Mouse (Mus musculus): Measurements from ENCODE around the gene Gm13693. TPM values are rescaled to one million over a fixed set of nuclear protein-coding genes. Genes with fewer than 3 reads are reported as not detected.
"Not testable (repeated sequence)": the region's sequence is repeated elsewhere in the genome, so short reads cannot be mapped to it uniquely, and the experiment has no call there.

Gene Gm13693
- not detected in 2 replicates for polyA plus RNA-seq (2015; fragmentation: Nextera tagmentation; extraction: Ambion mirVana)

- not testable (repeated sequence) for H3K4me3 ChIP-seq (replicated peaks); H3K9ac ChIP-seq (replicated peaks); H3K4me1 ChIP-seq (replicated peaks); H3K4me2 ChIP-seq (replicated peaks); H3K36me3 ChIP-seq; ATAC-seq; H3K27ac ChIP-seq; H3K27me3 ChIP-seq; H3K9me3 ChIP-seq
- no CpG with 5 or more reads among the region's 6 CpGs for WGBS
Observed at GRCm38 (mm10) chr2:83961203-83961602, at the start of gene Gm13693. Gene Gm13693, plus strand, starts transcription at chr2:83961503.

GRCm38 (mm10) chr2:83929478-83930088 lies 31.7 kb upstream of the Gm13693 start:
- no peaks in the 10 kb centered on the region for H3K27me3 ChIP-seq
- no peaks in the 10 kb centered on the region for H3K36me3 ChIP-seq
- 45% methylated on average over 2 of the region's 2 CpGs for WGBS
- H3K4me3 ChIP-seq (replicated peaks): no peak overlapping the region
- no peak overlapping the region for H3K4me2 ChIP-seq (replicated peaks)
- no peaks in the 10 kb centered on the region for H3K4me1 ChIP-seq (replicated peaks)
- no peak overlapping the region for H3K27ac ChIP-seq
- no peak overlapping the region for H3K9ac ChIP-seq (replicated peaks)
- ATAC-seq: no peak
- H3K9me3 ChIP-seq: no peaks in the 10 kb centered on the region

GRCm38 (mm10) chr2:83940931-83941361 lies 20.4 kb upstream of the Gm13693 start, which contains the start of gene Zswim2:
Gene Zswim2, minus strand, starts transcription at chr2:83941228.
- peak within 1 kb of the TSS; percentile 71 for H3K27ac ChIP-seq

GRCm38 (mm10) chr2:83941378-83941777 lies 19.9 kb upstream of the Gm13693 start:
- H3K9ac ChIP-seq (replicated peaks): no peak overlapping the region

More at GRCm38 (mm10) chr2:83940931-83941361, 20.4 kb upstream of the Gm13693 start, which contains the start of gene Zswim2:
- peak within 1 kb of the TSS; percentile 62 for H3K4me2 ChIP-seq (replicated peaks)
- ATAC-seq: peak; percentile 100
- H3K27me3 ChIP-seq: no peaks in the 10 kb centered on the region
- H3K4me1 ChIP-seq (replicated peaks): peaks cover 10% of the 10 kb centered on the region
- H3K9me3 ChIP-seq: no peaks in the 10 kb centered on the region
- H3K9ac ChIP-seq (replicated peaks): no peak within 1 kb of the TSS
- WGBS: 1% methylated on average over 20 of the region's 20 CpGs
- peak within 1 kb of the TSS; percentile 40 for H3K4me3 ChIP-seq (replicated peaks)
- no peaks in the 10 kb centered on the region for H3K36me3 ChIP-seq

GRCm38 (mm10) chr2:83941792-83942191 lies 19.5 kb upstream of the Gm13693 start:
- H3K4me3 ChIP-seq (replicated peaks): no peak overlapping the region
- H3K9me3 ChIP-seq: no peaks in the 10 kb centered on the region
- no peak for ATAC-seq
- no peaks in the 10 kb centered on the region for H3K36me3 ChIP-seq
- H3K4me1 ChIP-seq (replicated peaks): peaks cover 10% of the 10 kb centered on the region
- H3K27ac ChIP-seq: no peak overlapping the region
- H3K9ac ChIP-seq (replicated peaks): no peak overlapping the region
- 81% methylated on average over 4 of the region's 4 CpGs for WGBS
- no peaks in the 10 kb centered on the region for H3K27me3 ChIP-seq
- no peak overlapping the region for H3K4me2 ChIP-seq (replicated peaks)

More at GRCm38 (mm10) chr2:83941378-83941777, 19.9 kb upstream of the Gm13693 start:
- Histone ChIP-seq H3K4me3 (replicated peaks) (peak overlapping the region; percentile 40), H3K27me3 (no peaks in the 10 kb centered on the region), H3K9me3 (no peaks in the 10 kb centered on the region), H3K4me1 (replicated peaks) (peaks cover 10% of the 10 kb centered on the region), H3K4me2 (replicated peaks) (peak overlapping the region; percentile 62), H3K36me3 (no peaks in the 10 kb centered on the region), H3K27ac (no peak overlapping the region)
- WGBS: 33% methylated on average over 3 of the region's 3 CpGs
- ATAC-seq: peak; percentile 78

GRCm38 (mm10) chr2:83955393-83955792 lies 5.9 kb upstream of the Gm13693 start, which contains the start of gene Gm13698:
Gene Gm13698, plus strand, starts transcription at chr2:83955693.
- not testable (repeated sequence) for H3K9me3 ChIP-seq; H3K27ac ChIP-seq; H3K4me2 ChIP-seq (replicated peaks); ATAC-seq; H3K9ac ChIP-seq (replicated peaks); H3K36me3 ChIP-seq; H3K27me3 ChIP-seq; H3K4me1 ChIP-seq (replicated peaks); H3K4me3 ChIP-seq (replicated peaks)
- WGBS: no CpG with 5 or more reads among the region's 6 CpGs

GRCm38 (mm10) chr2:83967013-83967412 lies 5.7 kb downstream of the Gm13693 start, which contains the start of gene Gm13695:
Gene Gm13695, plus strand, starts transcription at chr2:83967313.
- not testable (repeated sequence) for H3K9me3 ChIP-seq
- no CpG with 5 or more reads among the region's 6 CpGs for WGBS

GRCm38 (mm10) chr2:83972823-83973222 lies 11.5 kb downstream of the Gm13693 start, which contains the start of gene Gm13696:
Gene Gm13696, plus strand, starts transcription at chr2:83973123.
- H3K9me3 ChIP-seq; H3K4me2 ChIP-seq (replicated peaks); H3K4me3 ChIP-seq (replicated peaks); H3K36me3 ChIP-seq; ATAC-seq; H3K27ac ChIP-seq; H3K4me1 ChIP-seq (replicated peaks); H3K9ac ChIP-seq (replicated peaks); H3K27me3 ChIP-seq: not testable (repeated sequence)
- no CpG with 5 or more reads among the region's 6 CpGs for WGBS

More at GRCm38 (mm10) chr2:83967013-83967412, 5.7 kb downstream of the Gm13693 start, which contains the start of gene Gm13695:
- not testable (repeated sequence) for H3K4me1 ChIP-seq (replicated peaks); ATAC-seq; H3K27ac ChIP-seq; H3K36me3 ChIP-seq; H3K4me3 ChIP-seq (replicated peaks); H3K9ac ChIP-seq (replicated peaks); H3K4me2 ChIP-seq (replicated peaks); H3K27me3 ChIP-seq

GRCm38 (mm10) chr2:83978633-83979032 lies 17.3 kb downstream of the Gm13693 start, which contains the start of gene Gm13694:
Gene Gm13694, plus strand, starts transcription at chr2:83978933.
- not testable (repeated sequence) for H3K4me3 ChIP-seq (replicated peaks); H3K4me1 ChIP-seq (replicated peaks); ATAC-seq; H3K9ac ChIP-seq (replicated peaks); H3K9me3 ChIP-seq; H3K36me3 ChIP-seq; H3K27ac ChIP-seq; H3K27me3 ChIP-seq; H3K4me2 ChIP-seq (replicated peaks)
- no CpG with 5 or more reads among the region's 6 CpGs for WGBS

GRCm38 (mm10) chr2:83984443-83984842 lies 23.1 kb downstream of the Gm13693 start, which contains the start of gene Gm13697:
Gene Gm13697, plus strand, starts transcription at chr2:83984743.
- not testable (repeated sequence) for H3K9me3 ChIP-seq

GRCm38 (mm10) chr2:83990253-83990652 lies 28.9 kb downstream of the Gm13693 start, which contains the start of gene Gm13691:
Gene Gm13691, plus strand, starts transcription at chr2:83990553.
- not testable (repeated sequence) for H3K27me3 ChIP-seq; H3K27ac ChIP-seq; H3K4me3 ChIP-seq (replicated peaks); H3K4me2 ChIP-seq (replicated peaks); ATAC-seq; H3K9me3 ChIP-seq; H3K36me3 ChIP-seq; H3K4me1 ChIP-seq (replicated peaks); H3K9ac ChIP-seq (replicated peaks)
- WGBS: no CpG with 5 or more reads among the region's 6 CpGs

More at GRCm38 (mm10) chr2:83984443-83984842, 23.1 kb downstream of the Gm13693 start, which contains the start of gene Gm13697:
- not testable (repeated sequence) for ATAC-seq; H3K27me3 ChIP-seq; H3K4me1 ChIP-seq (replicated peaks); H3K36me3 ChIP-seq; H3K4me2 ChIP-seq (replicated peaks); H3K9ac ChIP-seq (replicated peaks); H3K4me3 ChIP-seq (replicated peaks); H3K27ac ChIP-seq
- WGBS: no CpG with 5 or more reads among the region's 6 CpGs

GRCm38 (mm10) chr2:83993639-83994255 lies 32.4 kb downstream of the Gm13693 start:
- H3K4me1 ChIP-seq (replicated peaks); H3K9me3 ChIP-seq; H3K27me3 ChIP-seq; H3K4me3 ChIP-seq (replicated peaks); H3K36me3 ChIP-seq; H3K27ac ChIP-seq; ATAC-seq; H3K4me2 ChIP-seq (replicated peaks); H3K9ac ChIP-seq (replicated peaks): not testable (repeated sequence)
- 76% methylated on average over 8 of the region's 9 CpGs for WGBS

Data from midbrain, embryonic 13.5 days (tissue).